Mouse (Mus musculus) gonadal fat pad, adult 2 months (tissue): ENCODE results near the gene Hist1h2bj. TPM values are rescaled to one million over a fixed set of nuclear protein-coding genes. Genes with fewer than 3 reads are reported as not detected.
"Not testable (repeated sequence)": the region's sequence is repeated elsewhere in the genome, so short reads cannot be mapped to it uniquely, and the experiment has no call there.

Source experiments
- DNase-seq: peaks from one replicate; pipeline ENCODE4 v3.0.0-alpha.2; 2012; ENCODE audit warnings: low read depth
- polyA plus RNA-seq: library from polyadenylated mRNA; depleted of rRNA; stranded (reverse); fragments of >200 nt; gene quantifications from 2 replicates; pipeline ENCODE4 v1.2.3, GENCODE M21; 2012

Gene Hist1h2bj
- polyA plus RNA-seq, 1 experiment: 3.0 TPM

DNA sequence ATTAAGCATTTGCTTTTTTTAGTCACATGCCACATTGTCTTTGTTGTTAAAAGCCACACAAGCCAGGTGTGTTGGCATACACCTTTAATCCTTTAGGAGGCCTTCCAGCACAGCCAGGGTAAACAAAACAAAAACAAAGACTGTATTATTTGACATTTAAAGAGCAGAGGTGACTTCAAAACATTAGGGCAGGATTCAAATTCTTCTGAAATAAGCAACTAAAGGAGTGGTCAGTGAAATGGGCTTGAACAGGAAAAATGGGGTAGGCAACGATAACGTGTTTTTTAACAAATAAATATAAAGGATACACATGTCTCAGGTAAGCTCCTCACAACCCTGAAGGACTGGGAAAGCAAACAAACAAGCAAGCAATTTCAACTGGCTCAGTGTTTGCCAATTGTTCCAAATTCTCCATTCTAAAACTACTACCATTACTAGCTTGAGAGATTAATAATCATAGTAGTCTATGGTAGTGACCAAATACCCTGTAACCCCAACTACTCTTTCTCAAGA, 3.0 kb upstream of the Hist1h2bj start:
- no peak for DNase-seq

DNA sequence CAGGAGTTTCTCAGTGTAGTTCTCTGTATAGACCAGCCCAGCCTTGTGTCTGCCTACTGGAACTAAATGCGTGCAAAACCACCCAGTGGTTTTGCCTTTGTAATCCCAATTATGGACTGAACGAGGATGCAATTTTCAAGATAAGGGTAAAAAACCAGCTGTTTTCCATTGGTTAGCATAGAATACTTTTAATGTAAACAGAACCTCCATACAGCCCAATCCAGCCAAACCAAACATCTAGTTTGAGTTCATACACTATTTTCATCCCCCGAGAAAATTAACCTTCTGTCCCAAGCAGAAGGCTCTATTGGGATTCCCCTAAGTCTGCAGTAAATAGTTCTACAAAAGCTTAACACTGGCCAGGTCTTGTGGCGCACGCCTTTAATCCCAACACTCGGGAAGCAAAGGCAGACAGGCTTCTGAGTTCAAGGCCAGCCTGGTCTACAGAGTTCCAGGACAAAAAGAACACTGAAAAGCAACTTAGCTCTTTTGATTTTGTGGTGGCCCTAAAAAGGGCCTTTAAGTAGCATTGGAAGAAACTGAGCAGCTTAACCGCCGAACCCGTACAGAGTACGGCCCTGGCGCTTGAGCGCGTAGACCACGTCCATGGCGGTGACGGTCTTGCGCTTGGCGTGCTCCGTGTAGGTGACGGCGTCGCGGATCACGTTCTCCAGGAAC, 2.4 kb upstream of the Hist1h2bj start:
- no peak for DNase-seq

- not testable (repeated sequence) for DNase-seq
Observed at GRCm38 (mm10) chr13:22041142-22041536, 1.9 kb upstream of the Hist1h2bj start, which contains the start of gene Hist1h4i. Gene Hist1h4i (minus strand): TSS chr13:22041362.

- DNase-seq: no peak
Observed at GRCm38 (mm10) chr13:22041651-22042567, 1.1 kb upstream of the Hist1h2bj start.

DNA sequence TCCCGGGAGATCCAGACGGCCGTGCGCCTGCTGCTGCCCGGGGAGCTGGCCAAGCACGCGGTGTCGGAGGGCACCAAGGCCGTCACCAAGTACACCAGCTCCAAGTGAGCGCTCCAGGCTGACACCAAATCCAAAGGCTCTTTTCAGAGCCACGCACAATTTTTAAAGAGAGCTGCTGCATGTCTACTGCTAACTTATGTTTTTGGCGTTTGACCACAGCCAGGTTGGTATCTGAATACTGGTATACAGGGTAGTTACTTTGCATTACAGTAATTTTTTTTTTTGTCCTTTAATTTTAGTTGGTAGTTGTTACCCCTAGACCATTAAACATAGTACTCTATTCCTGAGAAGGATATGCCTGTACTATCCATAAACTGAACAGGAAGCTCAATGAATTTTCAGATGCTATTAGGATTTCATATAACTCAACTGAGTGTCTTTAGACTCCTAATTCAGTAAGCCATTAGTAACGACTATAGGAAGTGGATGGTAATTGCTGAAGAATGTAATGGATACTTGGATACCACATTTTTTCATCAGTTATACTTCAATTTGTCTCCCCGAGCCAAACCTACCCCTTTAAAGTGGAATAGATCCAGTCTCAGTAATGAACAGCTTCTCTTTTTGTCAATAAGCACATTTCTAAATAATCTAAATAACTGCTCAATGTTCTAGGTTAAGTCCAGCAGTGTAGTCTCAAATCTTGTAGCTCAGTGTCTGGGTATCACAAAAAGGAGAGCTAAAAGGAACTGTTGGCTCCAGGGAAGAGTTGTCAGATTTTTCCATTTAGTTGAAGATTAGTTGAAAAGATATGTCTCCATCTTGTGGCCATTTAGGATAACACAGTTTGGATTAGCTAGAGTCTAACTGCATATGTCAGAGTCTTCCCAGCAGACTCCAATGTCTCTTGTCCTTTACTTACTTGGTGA, 753 bp downstream of the Hist1h2bj start:
- DNase-seq: no peak

GRCm38 (mm10) chr13:22044432-22045155, 1.6 kb downstream of the Hist1h2bj start:
- DNase-seq: no peak

- DNase-seq: no peak
Observed at GRCm38 (mm10) chr13:22045311-22045710, 2.3 kb downstream of the Hist1h2bj start.

- DNase-seq: no peak
Observed at GRCm38 (mm10) chr13:22049041-22049440, 6.0 kb downstream of the Hist1h2bj start.

GRCm38 (mm10) chr13:22049737-22050440, 6.9 kb downstream of the Hist1h2bj start:
- DNase-seq: no peak

DNA sequence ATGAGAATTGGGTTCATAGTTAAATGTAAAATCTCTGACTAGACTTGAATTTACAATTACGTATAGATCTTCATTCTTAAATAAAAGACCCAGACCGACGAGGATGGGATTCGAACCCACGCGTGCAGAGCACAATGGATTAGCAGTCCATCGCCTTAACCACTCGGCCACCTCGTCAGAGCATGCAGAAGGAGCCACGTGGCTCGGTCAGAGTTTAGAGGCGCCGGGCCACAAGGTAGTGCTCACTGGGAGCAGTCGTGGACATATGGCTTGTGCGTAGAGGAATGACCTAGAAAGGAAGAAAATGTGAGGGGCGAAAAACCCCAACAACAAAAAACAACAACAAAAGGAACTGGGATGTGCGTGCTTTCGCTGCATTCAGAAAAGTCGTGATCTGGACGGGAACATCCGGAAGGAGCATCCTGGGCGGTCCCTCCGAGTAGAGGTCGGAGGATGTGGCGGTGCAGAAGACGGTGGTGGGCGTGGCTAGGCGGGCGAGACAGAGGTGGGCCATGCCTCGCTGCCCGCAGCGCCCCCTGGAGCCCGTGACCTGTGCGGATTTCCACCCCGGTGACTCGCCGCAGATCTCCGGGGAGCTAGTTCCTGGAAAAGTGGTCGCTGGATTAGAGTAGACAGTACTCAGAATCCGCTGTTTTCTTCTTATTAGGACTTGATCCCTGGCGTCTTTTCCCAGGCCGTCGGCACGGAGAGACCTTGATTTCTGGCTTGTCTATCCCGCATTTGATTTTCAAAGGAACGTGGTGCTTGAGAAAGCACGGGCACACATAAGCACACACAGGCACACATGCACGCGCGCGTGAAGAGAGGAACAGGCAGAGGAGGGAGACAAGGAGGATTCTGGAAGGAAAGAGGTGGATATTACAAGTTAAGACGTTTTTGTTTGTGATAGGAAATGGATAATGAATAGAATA, 7.8 kb downstream of the Hist1h2bj start:
- no peak for DNase-seq

GRCm38 (mm10) chr13:22051523-22051859, 8.5 kb downstream of the Hist1h2bj start:
- DNase-seq: no peak

GRCm38 (mm10) chr13:22053754-22054153, 10.7 kb downstream of the Hist1h2bj start:
- DNase-seq: no peak

GRCm38 (mm10) chr13:22061422-22061821, 18.4 kb downstream of the Hist1h2bj start:
- no peak for DNase-seq

DNA sequence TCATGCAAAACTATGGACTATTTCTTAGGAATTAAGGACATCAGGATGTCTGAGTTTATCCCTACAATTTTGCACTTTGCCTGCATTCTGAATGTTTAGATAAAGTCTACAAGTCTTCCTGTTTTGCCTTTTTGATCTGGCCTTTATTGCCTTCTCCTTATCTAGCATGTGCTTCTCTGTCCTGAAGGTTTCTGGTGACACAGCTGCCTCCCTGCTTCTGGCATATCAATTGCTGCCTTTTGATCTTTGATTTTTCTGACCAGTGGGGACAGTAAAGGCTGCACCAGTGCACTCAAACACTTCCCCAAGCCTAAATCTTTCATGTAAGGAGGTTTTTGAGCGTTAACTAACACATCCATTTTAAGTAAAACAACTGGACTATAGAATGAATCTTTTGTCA, 20.5 kb downstream of the Hist1h2bj start:
- DNase-seq: no peak

DNA sequence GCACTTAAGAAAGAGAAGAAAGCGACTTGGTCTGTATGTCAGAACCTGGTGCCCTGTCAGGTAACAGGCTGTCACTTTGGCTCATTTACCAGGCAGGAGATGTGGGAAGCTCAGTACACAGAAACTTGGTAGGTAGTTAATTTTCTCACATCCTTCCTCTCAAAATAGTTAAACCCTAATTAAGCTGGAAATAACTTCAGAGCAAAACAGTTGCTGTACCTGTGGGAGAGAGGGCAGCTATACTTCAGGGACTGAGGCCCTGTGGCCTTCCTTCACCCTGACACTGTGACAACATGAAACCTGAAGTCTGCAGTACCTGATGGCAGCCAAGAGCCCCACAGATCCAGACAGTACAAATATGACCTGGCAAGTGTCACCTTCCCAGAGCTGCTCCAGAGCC, 41.1 kb downstream of the Hist1h2bj start, which contains the start of gene Vmn1r188:
Vmn1r188 (plus strand) TSS at position 301 of the 400 bp plus-strand sequence.
- DNase-seq: not testable (repeated sequence)
